Mouse (Mus musculus): ENCODE measurements around the gene Nudt9. TPM values are rescaled to one million over a fixed set of nuclear protein-coding genes. Genes with fewer than 3 reads are reported as not detected.
A peak's percentile ranks its signal among the peaks of the same experiment; 100 is the strongest.

Gene Nudt9
- total and polyA plus RNA-seq, 3 experiments, result 63.0 to 113 (median 73.2) TPM

DNA sequence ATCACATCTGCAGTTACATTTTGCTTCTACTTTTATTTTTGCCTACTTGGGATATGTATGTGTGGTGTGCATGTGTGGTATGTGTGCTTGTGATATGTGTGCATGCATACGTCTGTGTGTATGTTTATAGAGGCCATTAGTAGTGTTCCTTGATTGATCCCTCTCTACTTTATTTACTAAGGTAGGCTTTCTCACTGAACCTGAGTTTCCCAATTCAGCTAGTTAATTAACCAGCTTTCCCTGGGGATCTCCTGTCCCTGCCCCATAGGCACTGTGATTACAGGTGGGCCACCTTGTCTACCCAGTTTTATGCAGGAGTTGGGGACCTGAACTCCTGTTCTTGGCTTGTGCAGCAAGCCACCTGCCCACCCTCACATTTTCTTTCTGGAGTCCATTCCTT, 9.4 kb upstream of the Nudt9 start:
- DNase-seq, result no peak

DNA sequence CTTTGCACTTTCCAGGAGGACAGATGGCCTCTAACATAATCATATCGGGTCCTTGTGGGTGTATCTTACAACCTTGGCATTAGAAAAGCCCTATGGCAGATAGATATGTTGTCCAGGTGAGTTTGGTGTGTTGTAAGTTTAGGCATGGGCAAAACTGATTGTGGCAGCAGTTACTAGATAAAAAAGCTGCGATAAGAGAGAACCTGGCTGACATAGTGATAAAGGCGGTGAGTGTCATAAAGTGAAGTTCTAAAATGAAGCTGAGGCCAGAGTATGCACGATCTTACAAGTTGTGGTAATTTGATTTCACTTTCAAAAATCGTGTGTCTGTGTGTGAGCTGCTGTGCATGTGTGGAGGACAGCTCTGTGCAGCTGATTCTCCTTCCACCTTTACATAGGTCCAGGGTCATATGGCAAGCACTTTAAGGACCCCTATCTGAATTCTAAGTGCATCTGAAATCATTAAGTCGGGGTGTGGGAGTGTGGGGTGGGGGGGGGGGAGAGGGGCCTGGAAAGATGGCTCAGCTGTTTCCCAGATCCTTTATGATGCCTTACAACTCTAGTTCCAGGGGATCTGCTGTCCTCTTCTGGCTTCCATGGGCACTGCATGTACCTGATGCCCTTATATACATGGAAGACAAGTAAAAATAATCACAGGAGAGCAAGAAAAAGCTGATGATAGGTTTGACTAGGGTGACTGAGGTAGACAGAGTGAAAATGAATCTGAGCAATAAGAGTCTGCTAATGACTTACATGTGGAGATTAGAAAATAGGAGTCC, 6.8 kb upstream of the Nudt9 start:
- DNase-seq, result peak; percentile 49

DNA sequence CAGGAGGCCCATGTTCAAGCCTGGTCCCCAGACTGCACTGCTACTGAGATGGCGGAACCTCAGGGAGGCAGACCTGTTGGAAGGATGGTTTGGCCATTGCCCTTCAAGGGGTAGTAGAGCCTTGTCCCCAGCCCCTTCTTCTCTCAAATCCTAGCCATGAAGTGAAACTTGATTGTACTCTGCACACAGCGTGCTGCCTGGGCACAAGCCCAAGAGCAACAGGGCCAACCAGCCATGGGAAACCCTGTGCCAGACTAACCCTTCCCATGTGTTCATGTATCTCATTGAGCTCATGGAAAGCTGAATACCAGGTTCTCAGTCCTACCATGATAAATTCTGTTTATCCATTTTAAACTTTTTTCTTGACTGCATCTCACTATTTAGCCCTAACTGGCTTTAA, 3.2 kb upstream of the Nudt9 start:
- no peak for DNase-seq

DNA sequence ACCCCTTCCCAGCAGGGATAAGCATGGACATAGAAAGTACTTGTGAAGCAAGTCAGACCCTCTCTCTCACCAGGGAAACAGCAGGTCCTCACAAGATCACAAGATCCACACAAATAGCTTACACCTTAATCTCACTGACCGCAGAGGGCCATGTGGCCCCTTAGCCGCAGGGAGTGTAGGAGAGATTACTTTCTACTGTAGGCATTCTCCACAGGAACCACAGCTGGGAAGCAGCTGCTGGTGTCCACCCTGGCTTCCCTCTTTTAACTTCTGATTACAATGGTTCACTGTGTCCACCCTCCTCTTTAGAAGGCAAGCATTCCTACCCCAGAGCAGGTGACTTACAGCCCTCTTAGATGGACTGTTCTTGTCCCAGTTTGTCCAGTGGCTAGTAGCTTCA, 2.4 kb upstream of the Nudt9 start:
- no peak for DNase-seq

DNA sequence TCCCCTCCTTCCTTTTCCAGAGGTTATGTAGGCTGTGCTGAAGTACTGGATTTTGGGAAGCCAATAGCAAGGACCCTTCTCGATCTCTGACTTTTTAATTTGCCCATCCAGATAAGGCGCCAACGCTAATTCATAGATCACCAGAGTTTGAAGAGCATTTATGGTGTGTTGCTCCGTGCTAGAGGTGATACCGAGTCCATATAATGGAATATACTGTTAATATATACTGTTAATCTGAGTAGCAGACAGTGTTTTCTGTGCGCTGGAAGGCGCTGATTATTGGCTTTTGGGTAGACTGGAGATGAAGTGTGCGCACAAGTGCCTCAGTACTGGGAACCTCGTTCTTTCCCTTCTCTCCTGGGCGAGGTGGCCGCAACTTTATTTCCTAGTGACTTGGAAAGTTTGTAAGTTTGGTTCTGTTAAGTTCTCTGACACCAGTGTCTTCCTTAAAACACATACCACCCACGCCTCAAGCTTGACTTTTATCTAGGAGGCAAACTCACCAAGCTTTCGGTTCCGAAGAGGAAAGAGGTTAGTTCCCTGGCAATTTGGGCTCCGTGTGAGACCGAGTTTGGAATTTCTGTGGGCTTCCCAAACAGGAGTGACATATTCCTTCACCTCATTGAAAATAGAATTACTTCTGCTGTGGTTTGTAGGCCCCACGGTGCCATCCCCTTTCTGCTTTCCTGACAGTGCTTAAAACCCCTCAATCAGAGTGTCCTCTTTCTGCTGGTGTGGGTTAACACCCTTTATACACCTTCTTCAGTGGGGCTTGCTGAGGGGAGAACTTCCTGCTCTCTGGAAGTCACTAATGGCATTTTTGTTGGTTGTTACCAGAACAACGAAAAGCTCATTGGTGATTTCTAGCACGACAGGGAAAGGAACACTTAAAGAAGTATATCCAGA, 1.3 kb downstream of the Nudt9 start:
- DNase-seq, result peak; percentile 33

DNA sequence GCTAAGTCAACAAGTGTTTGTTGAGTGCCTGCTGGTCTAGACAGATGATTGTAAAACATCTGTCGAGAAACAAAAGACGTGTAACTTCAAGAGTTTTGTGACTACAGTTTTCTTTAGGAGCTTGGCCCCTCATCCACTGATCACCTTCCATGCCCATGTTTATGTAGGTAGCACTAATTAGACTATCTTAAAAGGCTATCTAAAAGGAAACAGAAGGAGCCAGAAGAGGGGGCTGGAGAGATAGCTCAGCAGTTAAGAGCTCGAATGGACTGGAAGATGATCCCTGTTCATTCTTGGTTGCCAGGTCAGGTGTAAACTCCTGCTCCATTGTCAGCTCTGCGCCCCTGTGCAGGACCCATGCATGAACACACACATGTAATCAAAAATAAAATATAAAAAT, 2.0 kb downstream of the Nudt9 start:
- no peak for DNase-seq

DNA sequence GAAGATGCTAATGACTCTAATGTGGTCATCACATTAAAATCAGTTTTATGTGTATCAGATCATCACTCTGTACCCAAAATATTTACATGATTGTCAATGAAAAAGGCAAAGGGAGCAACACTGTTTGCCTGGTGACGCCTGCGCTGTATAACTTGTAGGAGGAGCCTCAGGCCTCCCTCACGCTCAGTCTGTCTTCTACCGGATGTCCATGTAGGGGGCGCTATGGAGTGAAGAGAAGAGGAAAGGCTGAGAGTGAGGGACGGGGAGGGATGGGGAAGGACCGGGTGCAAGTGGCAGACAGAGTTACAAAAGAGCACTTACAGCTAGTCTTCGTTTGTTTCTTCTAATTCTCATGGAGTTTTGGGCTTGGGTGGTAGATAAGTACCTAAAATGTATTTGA, 6.8 kb downstream of the Nudt9 start:
- DNase-seq, result no peak

DNA sequence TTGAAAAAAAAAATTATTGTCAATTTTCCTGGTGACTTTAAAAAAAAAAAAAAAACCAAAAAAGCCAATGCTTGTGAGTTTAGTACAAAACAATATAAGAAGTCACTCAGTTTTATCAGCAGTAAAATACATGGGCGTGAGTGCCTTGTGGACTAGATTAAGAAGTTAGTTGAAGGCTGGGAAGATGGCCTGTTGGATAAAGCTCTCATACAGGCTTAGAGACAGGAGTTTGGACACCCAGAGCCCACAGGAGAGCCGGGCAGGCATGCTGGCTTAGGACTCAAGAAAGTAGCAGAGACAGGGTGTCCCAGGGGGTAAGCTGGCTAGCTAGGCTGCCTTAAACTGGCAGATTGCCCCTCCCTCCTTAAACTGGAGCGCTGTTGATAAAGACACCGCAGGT, 8.8 kb downstream of the Nudt9 start:
- no peak for DNase-seq

DNA sequence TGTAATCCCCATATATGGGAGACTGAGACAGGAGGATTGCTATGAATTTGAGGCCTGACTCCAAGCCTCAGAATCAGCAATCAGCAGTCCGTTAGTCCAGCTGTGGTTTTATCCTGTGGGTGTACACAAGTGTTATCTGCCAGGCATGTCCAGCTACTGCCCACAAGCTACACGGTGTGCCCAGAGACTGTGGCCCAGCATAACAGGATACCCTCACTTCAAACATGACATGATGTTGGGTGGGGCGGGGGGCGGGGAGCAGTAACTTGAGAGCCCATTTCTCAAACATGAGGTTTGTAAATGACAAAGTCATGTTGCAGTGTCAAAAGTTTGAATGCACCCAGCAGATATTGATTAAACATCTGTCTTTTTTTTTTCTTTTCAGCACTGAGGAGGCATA, 9.7 kb downstream of the Nudt9 start:
- DNase-seq, result no peak

DNA sequence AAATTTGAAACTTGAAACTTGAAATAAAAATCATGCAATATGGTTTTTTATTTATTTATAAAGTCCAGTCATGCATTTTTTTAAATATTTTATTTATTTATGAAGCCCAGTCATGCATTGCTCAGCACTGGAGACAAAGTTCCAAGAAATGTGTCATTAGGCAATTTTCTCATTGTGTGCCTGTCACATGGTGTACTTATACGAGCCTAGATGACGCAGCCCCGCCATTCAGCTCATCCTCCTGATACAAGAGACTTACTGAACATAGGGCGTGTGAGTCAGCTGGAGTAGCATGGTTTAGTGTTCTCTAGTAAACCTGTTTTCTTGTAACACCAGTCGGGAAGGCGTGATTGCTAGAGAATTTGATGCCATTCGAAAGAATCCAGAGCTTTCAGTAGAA, 10.2 kb downstream of the Nudt9 start:
- DNase-seq, result peak; percentile 53

DNA sequence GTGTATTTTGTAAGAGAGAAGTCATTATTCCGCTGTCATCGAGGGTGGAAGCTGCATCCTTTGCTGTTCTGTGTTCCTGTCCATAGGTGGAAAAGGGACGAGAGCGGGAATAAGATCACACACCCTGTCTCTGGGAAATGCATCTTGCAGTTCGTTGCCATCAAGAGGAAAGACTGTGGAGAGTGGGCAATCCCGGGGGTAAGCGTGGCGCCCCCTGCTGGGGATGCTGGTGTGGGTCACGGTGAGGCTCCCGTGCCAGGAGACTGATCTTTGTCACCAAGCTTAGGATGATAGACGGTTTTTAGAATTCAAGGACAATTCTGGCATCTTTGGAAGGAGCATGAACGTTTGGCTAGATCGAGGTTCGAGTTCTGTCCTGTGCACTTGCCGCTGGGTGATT, 11.9 kb downstream of the Nudt9 start:
- DNase-seq, result peak; percentile 50

DNA sequence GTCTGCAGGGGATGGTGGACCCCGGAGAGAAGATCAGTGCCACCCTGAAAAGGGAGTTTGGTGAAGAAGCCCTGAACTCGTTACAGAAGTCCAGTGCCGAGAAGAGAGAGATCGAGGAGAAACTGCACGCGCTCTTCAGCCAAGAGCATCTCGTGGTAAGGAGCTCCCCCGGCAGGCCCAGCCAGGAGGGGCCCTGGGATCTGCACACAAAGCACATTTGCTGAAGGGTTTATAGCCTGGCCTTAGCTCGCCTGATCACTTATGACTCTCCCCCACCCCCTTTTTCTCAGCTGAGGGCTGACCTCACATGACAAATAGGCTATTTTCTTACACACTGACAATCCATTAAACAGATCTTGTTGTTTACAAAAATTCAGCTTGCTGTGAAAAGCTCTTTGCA, 13.5 kb downstream of the Nudt9 start:
- no peak for DNase-seq

DNA sequence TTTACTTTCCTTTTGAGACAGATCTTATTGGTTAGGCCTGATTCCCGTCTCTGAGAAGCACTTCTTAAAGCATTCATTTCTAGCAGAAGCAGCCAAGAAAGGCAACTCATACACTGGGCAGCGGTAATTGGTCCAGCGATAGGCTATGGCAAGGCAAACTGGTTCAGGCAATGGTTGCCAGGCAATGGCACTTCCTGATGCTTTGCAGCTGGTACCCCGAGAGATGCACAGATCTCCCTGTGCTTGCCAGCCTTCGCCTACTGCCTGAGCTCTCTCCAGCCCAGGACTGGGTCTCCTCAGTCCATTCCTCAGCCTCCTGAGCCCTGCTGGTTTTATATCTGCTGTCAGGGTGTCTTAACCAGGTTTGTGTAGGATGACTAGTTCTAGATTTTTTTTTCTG, 14.3 kb downstream of the Nudt9 start:
- DNase-seq, result no peak

DNA sequence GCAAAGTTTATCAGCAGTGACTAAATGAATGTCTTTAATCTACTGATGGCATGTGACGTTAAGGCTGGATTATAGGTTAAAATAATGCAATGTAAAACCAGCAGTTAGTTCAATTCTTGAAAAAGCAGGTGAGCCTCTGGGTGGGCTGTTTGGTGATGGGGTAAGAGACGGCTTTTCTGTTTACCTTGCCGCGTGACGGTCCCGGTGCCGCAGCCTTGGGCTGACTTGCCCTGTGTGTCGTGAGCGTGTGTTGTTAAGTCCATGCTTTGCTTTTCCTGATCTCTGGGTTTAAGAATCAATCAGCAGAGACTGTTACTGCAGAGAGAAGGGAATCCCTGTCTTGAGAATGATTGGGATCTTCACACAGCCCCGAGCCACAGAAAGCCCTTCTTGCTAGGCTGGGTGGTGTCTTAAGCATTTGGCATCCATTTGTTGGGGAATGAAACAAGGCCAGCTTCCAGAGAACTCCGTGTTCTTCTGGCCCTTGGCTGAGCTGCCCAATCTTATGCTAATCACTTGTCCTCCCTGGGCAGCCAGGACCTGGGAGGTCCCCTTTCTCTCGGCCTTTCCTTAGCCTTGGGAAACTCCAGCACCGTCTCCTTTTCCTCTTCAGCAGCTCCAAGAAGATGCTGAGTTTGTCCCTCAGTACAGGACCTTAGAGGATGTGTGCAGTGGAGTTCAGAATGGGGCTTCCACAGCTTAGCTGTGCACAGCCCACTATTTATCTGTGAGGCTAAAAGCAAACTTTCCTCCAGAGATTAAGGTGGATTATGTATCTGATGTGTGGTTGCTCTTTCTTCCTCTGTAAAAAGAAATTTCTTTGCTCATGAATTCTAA, 16.0 kb downstream of the Nudt9 start:
- DNase-seq, result no peak

DNA sequence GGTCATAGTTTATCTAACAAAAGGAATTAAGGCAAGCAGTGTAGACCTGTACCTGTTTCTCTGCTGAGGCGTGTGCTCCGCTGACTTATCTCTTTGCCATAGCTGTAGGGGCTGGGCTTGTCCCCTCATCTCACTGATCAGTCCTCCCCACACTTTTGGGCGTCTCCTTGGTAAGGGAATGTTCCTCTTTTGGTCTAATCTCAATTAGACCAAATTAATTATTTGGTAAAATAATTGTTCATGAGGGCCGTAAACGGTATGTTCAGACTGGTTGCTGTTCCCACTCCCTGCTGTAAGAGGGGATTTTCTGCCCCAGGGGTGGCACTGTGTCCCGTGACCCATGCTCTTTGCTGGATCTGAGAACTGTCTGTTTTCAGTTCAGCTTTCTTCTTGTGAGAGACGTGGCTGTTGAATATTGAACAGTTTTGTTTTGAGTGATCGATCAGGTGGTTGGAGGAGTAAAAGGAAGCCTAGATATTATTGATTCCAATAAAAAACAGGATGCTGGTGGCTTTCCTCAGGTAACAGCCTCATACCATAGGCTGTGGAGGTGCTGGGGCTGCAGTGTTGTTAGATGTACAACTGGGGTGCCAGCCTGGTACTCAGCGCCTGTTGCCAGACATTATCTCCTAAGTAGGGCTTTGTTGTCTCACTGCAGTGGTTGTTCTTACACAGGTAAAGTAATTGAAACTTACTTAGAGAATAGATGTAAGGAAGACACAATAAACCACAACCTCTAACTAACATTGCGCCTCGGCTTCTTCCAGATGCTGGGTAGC, 16.9 kb downstream of the Nudt9 start:
- DNase-seq, result no peak

DNA sequence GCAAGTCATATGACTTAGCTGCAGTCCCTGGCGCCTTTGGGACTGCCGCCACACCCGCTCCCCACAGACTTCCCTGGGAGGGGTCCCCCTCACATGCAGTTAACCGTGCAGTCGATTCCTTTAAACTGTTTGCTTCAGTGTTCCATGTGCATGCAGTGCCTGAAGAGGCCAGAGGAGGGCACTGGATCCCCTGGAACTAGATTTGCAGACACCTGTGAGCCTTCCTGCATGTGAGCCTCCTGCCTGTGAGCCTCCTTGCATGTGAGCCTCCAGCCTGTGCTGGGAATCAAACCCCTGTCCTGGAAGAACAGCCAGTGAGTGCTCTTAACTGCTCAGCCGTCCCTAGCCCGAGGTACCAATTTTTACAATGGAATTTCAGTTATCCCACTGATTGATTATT, 22.6 kb downstream of the Nudt9 start:
- peak; percentile 17 for DNase-seq

DNA sequence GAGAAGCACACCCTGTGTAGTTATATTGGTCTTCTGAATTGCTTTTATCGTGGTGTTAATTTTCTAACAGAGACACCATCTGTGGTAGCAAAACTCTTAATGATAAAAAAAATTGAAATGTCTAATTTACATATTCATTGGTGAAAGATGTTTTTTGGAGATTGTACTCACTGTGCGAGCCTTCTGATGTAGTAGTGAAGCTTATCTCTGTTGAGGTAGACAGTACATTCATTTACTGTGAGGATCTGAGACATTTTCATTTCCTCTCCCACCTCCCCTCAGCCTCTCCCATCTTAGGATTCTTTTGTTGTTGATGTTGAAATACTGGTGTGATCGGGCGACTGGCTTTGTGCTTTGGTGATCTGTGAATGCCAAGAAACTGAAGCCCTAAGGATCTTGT, 24.9 kb downstream of the Nudt9 start:
- no peak for DNase-seq

DNA sequence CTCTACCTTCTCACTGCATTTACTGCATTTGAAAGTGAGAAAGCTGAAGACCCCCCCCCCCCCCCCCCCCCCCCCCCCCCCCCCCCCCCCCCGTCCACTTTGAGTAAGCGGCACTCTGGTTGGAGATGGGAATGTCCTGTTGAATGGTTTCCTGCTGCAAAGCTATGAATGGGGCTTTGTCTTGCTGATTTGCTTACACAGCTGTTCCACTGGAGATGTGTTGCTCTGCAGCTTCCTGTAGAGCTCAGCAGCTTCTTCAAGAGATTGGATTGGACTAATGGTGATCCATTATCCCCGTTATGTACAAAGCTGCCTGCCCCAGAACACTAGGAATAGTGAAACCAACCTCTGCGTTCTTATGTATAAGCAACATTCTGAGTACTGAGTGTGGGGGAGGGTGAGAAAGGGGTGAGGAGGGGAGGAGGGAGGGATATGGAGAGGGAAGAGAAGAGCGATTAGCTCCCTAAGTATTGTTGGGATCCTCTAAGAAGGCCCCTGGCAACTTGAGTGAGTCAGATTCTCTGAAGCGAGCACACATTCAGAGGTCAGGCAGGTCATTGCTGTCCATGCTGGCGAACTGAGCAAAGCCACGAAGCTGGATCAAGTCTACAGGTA, 26.3 kb downstream of the Nudt9 start:
- DNase-seq, result no peak

DNA sequence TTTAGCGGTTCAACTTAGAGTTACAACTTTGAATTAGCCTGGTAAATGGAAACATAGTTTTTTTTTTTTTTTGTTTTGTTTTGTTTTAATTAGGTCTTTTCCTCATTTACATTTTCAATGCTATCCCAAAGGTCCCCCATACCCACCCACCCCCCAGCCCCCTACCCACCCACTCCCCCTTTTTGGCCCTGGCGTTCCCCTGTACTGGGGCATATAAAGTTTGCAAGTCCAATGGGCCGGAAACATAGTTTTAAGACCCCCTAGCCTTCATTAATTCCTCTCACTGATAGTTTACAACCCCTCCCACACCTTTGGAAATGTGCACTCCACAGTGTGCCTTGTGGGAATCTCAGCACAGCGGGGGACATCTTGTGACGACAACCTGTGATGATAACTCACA, 27.5 kb downstream of the Nudt9 start:
- no peak for DNase-seq

DNA sequence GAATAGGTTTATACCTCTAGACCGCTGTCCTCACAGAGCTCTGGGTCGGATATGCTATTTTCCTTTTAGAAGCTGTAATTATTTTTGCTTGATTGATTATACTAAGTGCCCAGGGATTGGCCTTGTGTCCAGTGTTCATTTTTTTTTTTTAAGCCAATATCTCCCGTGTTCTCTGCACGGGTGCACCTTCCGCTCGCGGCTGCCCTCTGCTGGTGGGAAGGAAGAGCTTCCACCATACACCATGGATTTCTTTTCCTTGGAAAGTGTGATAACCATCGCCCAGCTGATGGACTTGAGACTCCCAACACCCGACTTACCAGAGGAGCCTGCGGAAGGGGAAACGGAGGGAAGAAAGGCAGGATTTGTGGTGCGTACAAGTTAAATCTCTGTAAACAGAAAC, 28.3 kb downstream of the Nudt9 start:
- peak; percentile 56 for DNase-seq

DNA sequence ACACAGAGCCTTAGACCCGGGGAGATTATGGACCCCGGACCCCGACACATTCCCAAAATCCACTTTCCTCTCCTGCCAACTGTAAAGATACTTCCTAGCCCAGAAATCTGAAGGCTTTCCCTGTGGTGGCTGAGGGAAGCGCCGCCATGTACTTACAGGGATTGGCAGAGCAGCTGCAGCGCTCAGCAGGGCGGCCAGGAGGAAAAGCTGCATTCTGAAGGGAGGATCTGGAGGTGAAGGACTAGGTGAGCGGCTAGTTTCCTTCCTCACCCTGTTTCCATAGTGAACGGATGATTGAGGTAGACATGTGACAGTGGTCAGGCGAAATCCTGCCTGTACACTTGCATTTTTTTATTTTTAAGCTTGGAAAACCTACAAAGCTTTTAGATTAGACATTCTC, 30.3 kb downstream of the Nudt9 start:
- no peak for DNase-seq
